Mouse (Mus musculus) thymus, adult 2 months (tissue): Measurements from ENCODE around the gene Ipo4. TPM values are rescaled to one million over a fixed set of nuclear protein-coding genes. Genes with fewer than 3 reads are reported as not detected.

ENCODE experiments used
- DNase-seq: peaks from one replicate; pipeline ENCODE4 v3.0.0; 2021
- H3K27ac ChIP-seq: fragments of 200-500 bp; 2 replicates; pipeline ENCODE4 v1.5.1; 2012; ENCODE audit warnings: low read length, control low read depth; ENCODE audit not compliant: control insufficient read depth, insufficient read depth
- H3K27me3 ChIP-seq: fragments of 200-500 bp; 2 replicates; pipeline ENCODE4 v1.6.1; 2012; ENCODE audit warnings: mild to moderate bottlenecking, low read length, moderate library complexity, mixed read lengths; ENCODE audit not compliant: control insufficient read depth, insufficient read depth
- H3K36me3 ChIP-seq: fragments of 200-500 bp; 2 replicates; pipeline ENCODE4 v1.6.1; 2012; ENCODE audit warnings: mild to moderate bottlenecking, low read length, moderate library complexity; ENCODE audit not compliant: control insufficient read depth, insufficient read depth
- H3K4me1 ChIP-seq: fragments of 200-500 bp; replicated peaks from 2 replicates; pipeline ENCODE4 v1.6.1; 2012; ENCODE audit warnings: low read length; ENCODE audit not compliant: control insufficient read depth, insufficient read depth
- H3K4me3 ChIP-seq: fragments of 200-500 bp; 2 replicates; pipeline ENCODE4 v1.5.1; 2012; ENCODE audit warnings: mild to moderate bottlenecking, low read length, control low read depth, moderate library complexity; ENCODE audit not compliant: control insufficient read depth, insufficient read depth
- CTCF ChIP-seq: fragments of 200-500 bp; IDR thresholded peaks from 2 replicates; pipeline ENCODE4 v1.5.1; 2012; ENCODE audit warnings: mild to moderate bottlenecking, control low read depth, low read length, moderate library complexity, borderline replicate concordance; ENCODE audit not compliant: control insufficient read depth, poor library complexity, insufficient read depth; ENCODE audit errors: extremely low read depth
- POLR2A ChIP-seq: fragments of 200-500 bp; IDR thresholded peaks from 2 replicates; pipeline ENCODE4 v1.6.1; 2012; ENCODE audit warnings: mild to moderate bottlenecking, low read length, control low read depth, moderate library complexity; ENCODE audit not compliant: control insufficient read depth, poor library complexity, insufficient read depth; ENCODE audit errors: extremely low read depth
- WGBS: fragments of 180-500 bp; shearing (Covaris S2); methylation state at CpG from one replicate; pipeline ENCODE4 v1.1.7; 2018; 5-methylcytosine and 5-hydroxymethylcytosine counted together
- polyA plus RNA-seq: library from polyadenylated mRNA; depleted of rRNA; stranded (reverse); fragments of >200 nt; gene quantifications from 2 replicates; pipeline ENCODE4 v1.2.3, GENCODE M21; 2012

Gene Ipo4
- polyA plus RNA-seq, 1 experiment = 71.6 TPM

- WGBS = 50% methylated on average over 11 of the region's 11 CpGs
- Histone ChIP-seq H3K27me3 (no peaks in the 10 kb centered on the region), H3K4me1 (peaks cover 31% of the 10 kb centered on the region), H3K36me3 (peaks cover 53% of the 10 kb centered on the region), H3K4me3 (peak overlapping the region; percentile 45), H3K27ac (peak overlapping the region; percentile 92)
- TF ChIP-seq CTCF (no peak), POLR2A (no peak)
- DNase-seq = no peak
These were observed 30.9 kb downstream of the Ipo4 start for GRCm38 (mm10) chr14:55604823-55605222.

GRCm38 (mm10) chr14:55603633-55604576, 31.9 kb downstream of the Ipo4 start:
- peak; percentile 97 for DNase-seq
- Histone ChIP-seq H3K4me1 (peaks cover 31% of the 10 kb centered on the region), H3K36me3 (peaks cover 49% of the 10 kb centered on the region), H3K27ac (peak overlapping the region; percentile 92), H3K27me3 (no peaks in the 10 kb centered on the region), H3K4me3 (peak overlapping the region; percentile 64)
- TF ChIP-seq POLR2A (0 out of 2 replicates have a peak, but pooled peaks have one; percentile 42), CTCF (peak; percentile 77; the same call in 1 of the 2 replicates)
- 2% methylated on average over 19 of the region's 19 CpGs for WGBS

GRCm38 (mm10) chr14:55603271-55603632, 32.5 kb downstream of the Ipo4 start, which contains the start of gene Irf9:
Gene Irf9, plus strand, starts transcription at chr14:55603571.
- peaks cover 31% of the 10 kb centered on the region for H3K4me1 ChIP-seq
- H3K36me3 ChIP-seq = peaks cover 51% of the 10 kb centered on the region
- DNase-seq = no peak
- H3K27me3 ChIP-seq = no peaks in the 10 kb centered on the region
- TF ChIP-seq CTCF (no peak), POLR2A (no peak)
- peak within 1 kb of the TSS; percentile 64 for H3K4me3 ChIP-seq
- H3K27ac ChIP-seq = peak within 1 kb of the TSS; percentile 92
- WGBS = 47% methylated on average over 7 of the region's 7 CpGs

- H3K4me3 ChIP-seq = no peak overlapping the region
- peaks cover 53% of the 10 kb centered on the region for H3K36me3 ChIP-seq
- no peak overlapping the region for H3K27ac ChIP-seq
- 97% methylated on average over 21 of the region's 21 CpGs for WGBS
- TF ChIP-seq POLR2A (no peak), CTCF (no peak)
- H3K4me1 ChIP-seq = peaks cover 14% of the 10 kb centered on the region
- DNase-seq = no peak
- H3K27me3 ChIP-seq = no peaks in the 10 kb centered on the region
These were observed 37.0 kb downstream of the Ipo4 start for GRCm38 (mm10) chr14:55598521-55599390.

GRCm38 (mm10) chr14:55596036-55596690, 39.6 kb downstream of the Ipo4 start:
- DNase-seq = no peak
- Histone ChIP-seq H3K27ac (no peak overlapping the region), H3K4me1 (peaks cover 8% of the 10 kb centered on the region), H3K4me3 (no peak overlapping the region), H3K36me3 (peaks cover 45% of the 10 kb centered on the region), H3K27me3 (no peaks in the 10 kb centered on the region)
- TF ChIP-seq POLR2A = no peak
- no peak for TF ChIP-seq CTCF
- 96% methylated on average over 13 of the region's 13 CpGs for WGBS

- H3K4me3 ChIP-seq = peak overlapping the region; percentile 70
- H3K27me3 ChIP-seq = no peaks in the 10 kb centered on the region
- 5% methylated on average over 16 of the region's 16 CpGs for WGBS
- no peak overlapping the region for H3K27ac ChIP-seq
- peaks cover 13% of the 10 kb centered on the region for H3K4me1 ChIP-seq
- DNase-seq = no peak
- peaks cover 23% of the 10 kb centered on the region for H3K36me3 ChIP-seq
- no peak for TF ChIP-seq CTCF
These were observed 43.5 kb downstream of the Ipo4 start for GRCm38 (mm10) chr14:55592226-55592625.
